Mouse (Mus musculus) liver, embryonic 11.5 days (tissue): Measurements from ENCODE around the gene Pdgfa. TPM values are rescaled to one million over a fixed set of nuclear protein-coding genes. Genes with fewer than 3 reads are reported as not detected.
A peak's percentile ranks its signal among the peaks of the same experiment; 100 is the strongest.

Source experiments
- ATAC-seq: fragments of 200-750 bp; cut with Nextera tagmentation; replicated peaks from 2 replicates; pipeline ENCODE4 v1.8.0; 2017; ENCODE audit warnings: moderate number of reproducible peaks, mild to moderate bottlenecking, moderate TSS enrichment, moderate library complexity; ENCODE audit not compliant: low FRiP score
- DNase-seq: peaks from one replicate; pipeline ENCODE4 v3.0.0-alpha.2; 2017; ENCODE audit warnings: low spot score
- H3K27ac ChIP-seq: fragments of 300-500 bp; sonication (generic); 2 replicates; pipeline ENCODE4 v1.5.1; 2014; ENCODE audit warnings: mild to moderate bottlenecking, low read depth, low read length, control low read depth
- H3K27me3 ChIP-seq: fragments of 300-500 bp; sonication (generic); replicated peaks from 2 replicates; pipeline ENCODE4 v1.6.1; 2014; ENCODE audit warnings: low read length, mixed read lengths; ENCODE audit not compliant: control insufficient read depth, insufficient read depth
- H3K36me3 ChIP-seq: fragments of 300-500 bp; sonication (generic); 2 replicates; pipeline ENCODE4 v1.6.1; 2014; ENCODE audit warnings: mild to moderate bottlenecking, low read length, moderate library complexity, mixed read lengths; ENCODE audit not compliant: control insufficient read depth, insufficient read depth
- H3K4me1 ChIP-seq: fragments of 300-500 bp; sonication (generic); replicated peaks from 2 replicates; pipeline ENCODE4 v1.6.1; 2014; ENCODE audit warnings: low read length, mixed read lengths; ENCODE audit not compliant: control insufficient read depth, insufficient read depth
- H3K4me2 ChIP-seq: fragments of 300-500 bp; sonication (generic); 2 replicates; pipeline ENCODE4 v1.6.1; 2014; ENCODE audit warnings: mild to moderate bottlenecking, control low read depth, moderate library complexity
- H3K4me3 ChIP-seq: fragments of 300-500 bp; sonication (generic); 2 replicates; pipeline ENCODE4 v1.5.1; 2014; ENCODE audit warnings: low read depth, low read length, control low read depth
- H3K9ac ChIP-seq: fragments of 300-500 bp; sonication (generic); 2 replicates; pipeline ENCODE4 v1.6.1; 2014; ENCODE audit warnings: low read depth, low read length, control low read depth
- H3K9me3 ChIP-seq: fragments of 300-500 bp; sonication (generic); 2 replicates; pipeline ENCODE4 v1.6.1; 2016; ENCODE audit warnings: low read length, inconsistent platforms, mixed read lengths; ENCODE audit not compliant: control insufficient read depth
- WGBS: fragments of 180-500 bp; shearing (Covaris S2); extraction: QIAGEN DNeasy Blood & Tissue Kit; methylation state at CpG from one replicate; pipeline ENCODE4 v1.1.7; 2014; 5-methylcytosine and 5-hydroxymethylcytosine counted together
- polyA plus RNA-seq: library from polyadenylated mRNA; unstranded; fragments of >200 nt; fragmentation: Nextera tagmentation; extraction: Ambion mirVana; gene quantifications from 2 replicates; pipeline ENCODE4 v1.2.1, GENCODE M21; 2014

Gene Pdgfa
- polyA plus RNA-seq, 1 experiment from 2014 or later = 5.0 TPM

- Histone ChIP-seq H3K4me2 (peak overlapping the region; percentile 53), H3K4me1 (peaks cover 16% of the 10 kb centered on the region), H3K4me3 (peak overlapping the region; percentile 29), H3K9me3 (no peaks in the 10 kb centered on the region), H3K36me3 (no peaks in the 10 kb centered on the region), H3K27me3 (peaks cover 75% of the 10 kb centered on the region), H3K9ac (no peak overlapping the region), H3K27ac (no peak overlapping the region)
- 3% methylated on average over 30 of the region's 30 CpGs for WGBS
- no peak for ATAC-seq
- no peak for DNase-seq
Observed at GRCm38 (mm10) chr5:138997936-138998580, 888 bp upstream of the Pdgfa start.

GRCm38 (mm10) chr5:138996322-138997073 lies 672 bp downstream of the Pdgfa start:
- ATAC-seq (peak; percentile 19; the same call in 1 of the 2 replicates), DNase-seq (peak; percentile 40)
- Histone ChIP-seq H3K9ac (no peak overlapping the region), H3K4me3 (peak overlapping the region; percentile 64; the same call in 1 of the 2 replicates), H3K4me1 (peaks cover 16% of the 10 kb centered on the region), H3K27ac (no peak overlapping the region), H3K36me3 (no peaks in the 10 kb centered on the region), H3K4me2 (peak overlapping the region; percentile 77), H3K9me3 (no peaks in the 10 kb centered on the region), H3K27me3 (peaks cover 91% of the 10 kb centered on the region)
- WGBS = 6% methylated on average over 24 of the region's 24 CpGs

- ATAC-seq (peak; percentile 21), DNase-seq (peak; percentile 67)
- Histone ChIP-seq H3K4me1 (peaks cover 16% of the 10 kb centered on the region), H3K9me3 (no peaks in the 10 kb centered on the region), H3K4me3 (peak overlapping the region; percentile 64), H3K4me2 (peak overlapping the region; percentile 77), H3K27ac (no peak overlapping the region), H3K27me3 (peaks cover 97% of the 10 kb centered on the region), H3K36me3 (no peaks in the 10 kb centered on the region), H3K9ac (peak overlapping the region; percentile 38)
- WGBS = 2% methylated on average over 45 of the region's 52 CpGs
Observed at GRCm38 (mm10) chr5:138995721-138996311, 1.4 kb downstream of the Pdgfa start.

- peak; percentile 40 for ATAC-seq
- Histone ChIP-seq H3K4me1 (peaks cover 16% of the 10 kb centered on the region), H3K27me3 (peaks cover 99% of the 10 kb centered on the region), H3K9me3 (no peaks in the 10 kb centered on the region), H3K9ac (peak overlapping the region; percentile 38), H3K4me3 (peak overlapping the region; percentile 64), H3K36me3 (no peaks in the 10 kb centered on the region), H3K27ac (peak overlapping the region; percentile 32; the same call in 1 of the 2 replicates), H3K4me2 (peak overlapping the region; percentile 77)
- under 1% methylated on average over 102 of the region's 127 CpGs for WGBS
- DNase-seq = peak; percentile 74
Observed at GRCm38 (mm10) chr5:138994786-138995720, 2.1 kb downstream of the Pdgfa start.

GRCm38 (mm10) chr5:138994108-138994785 lies 2.9 kb downstream of the Pdgfa start:
- peak overlapping the region; percentile 64 for H3K4me3 ChIP-seq
- peak; percentile 24; the same call in 1 of the 2 replicates for ATAC-seq
- peaks cover 16% of the 10 kb centered on the region for H3K4me1 ChIP-seq
- peak; percentile 46 for DNase-seq
- peak overlapping the region; percentile 77 for H3K4me2 ChIP-seq
- peak overlapping the region; percentile 1; the same call in 1 of the 2 replicates for H3K9ac ChIP-seq
- H3K27me3 ChIP-seq = peaks cover 92% of the 10 kb centered on the region
- H3K27ac ChIP-seq = no peak overlapping the region
- 2% methylated on average over 48 of the region's 48 CpGs for WGBS
- no peaks in the 10 kb centered on the region for H3K36me3 ChIP-seq
- H3K9me3 ChIP-seq = no peaks in the 10 kb centered on the region

- Histone ChIP-seq H3K27me3 (peaks cover 87% of the 10 kb centered on the region), H3K4me2 (peak overlapping the region; percentile 77), H3K4me1 (peaks cover 16% of the 10 kb centered on the region), H3K27ac (no peak overlapping the region), H3K9ac (no peak overlapping the region), H3K4me3 (peak overlapping the region; percentile 64), H3K36me3 (no peaks in the 10 kb centered on the region), H3K9me3 (no peaks in the 10 kb centered on the region)
- no peak for ATAC-seq
- 1% methylated on average over 37 of the region's 40 CpGs for WGBS
- DNase-seq = no peak
Observed at GRCm38 (mm10) chr5:138993371-138994107, 3.6 kb downstream of the Pdgfa start.

GRCm38 (mm10) chr5:138992611-138993370 lies 4.4 kb downstream of the Pdgfa start:
- Histone ChIP-seq H3K27me3 (peaks cover 83% of the 10 kb centered on the region), H3K4me3 (peak overlapping the region; percentile 64), H3K4me2 (peak overlapping the region; percentile 77), H3K27ac (no peak overlapping the region), H3K9ac (no peak overlapping the region), H3K36me3 (no peaks in the 10 kb centered on the region), H3K4me1 (peaks cover 9% of the 10 kb centered on the region), H3K9me3 (no peaks in the 10 kb centered on the region)
- WGBS = 3% methylated on average over 59 of the region's 59 CpGs
- DNase-seq (peak; percentile 52), ATAC-seq (no peak)
